29 mouse cellular contexts compared by ENCODE assay signal in the genomic region with DNA sequence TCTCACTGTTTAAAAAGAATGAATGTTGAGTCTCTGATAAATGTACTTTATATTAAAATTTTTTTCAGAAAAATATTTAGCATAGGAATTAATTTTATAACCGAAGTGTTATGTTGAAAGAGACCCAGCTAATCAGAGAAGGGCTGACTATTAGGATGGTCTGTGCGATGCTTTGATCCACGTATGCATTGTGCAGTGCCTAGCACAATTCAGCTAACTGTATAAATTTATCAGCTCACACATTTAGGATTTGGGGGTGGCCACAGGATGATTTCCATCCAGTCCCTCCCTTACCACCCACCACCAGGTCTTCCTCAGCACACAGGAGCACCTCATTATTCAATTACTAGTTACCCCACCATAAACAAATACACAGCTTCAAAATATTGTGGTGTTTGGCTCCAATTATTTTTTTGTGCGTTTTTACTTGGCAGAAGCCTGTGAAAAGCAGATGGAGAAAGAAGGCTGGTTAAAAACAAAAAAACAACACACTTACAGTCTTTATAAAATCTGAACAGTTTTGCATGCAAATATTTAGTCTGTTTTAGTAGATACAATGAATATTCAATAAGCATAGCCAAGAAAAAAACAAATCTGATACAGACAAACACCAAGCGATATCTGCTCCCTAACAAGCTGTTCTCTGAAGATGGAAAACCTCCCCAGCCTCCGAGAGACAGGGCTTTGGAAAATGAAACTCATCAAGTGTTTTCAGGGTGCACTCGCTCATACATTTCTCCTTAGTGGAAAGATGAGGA.
DNase-seq lines count a peak whose midpoint lies in the region; ATAC-seq and TF ChIP-seq lines count a peak whose summit lies in the region.
"Had no signal": no experiment of that assay in that cellular context is flagged by ENCODE, and none has a peak within 500 bp of the region (broad histone marks: within the 10 kb centered on the region; RNA-seq: fewer than 3 reads in every experiment).

No protein-coding gene starts in this region.

- ATAC-seq in forebrain, embryonic 14.5 days: peak; percentile 62; the same call in 1 of the 2 replicates
- ATAC-seq in forebrain, postnatal 0 days: peak; percentile 77
- ATAC-seq: hindbrain, embryonic 16.5 days; inflammation-experienced regulatory T-cells, adult 6 months; intestine, embryonic 16.5 days; Patski had no signal

- no peak overlapping the region for H3K27ac ChIP-seq in forebrain, embryonic 14.5 days (ENCODE audit: low read depth, low read length)
- H3K27ac ChIP-seq in forebrain, embryonic 10.5 days: no peak overlapping the region
- H3K27ac ChIP-seq in forebrain, postnatal 0 days (ENCODE audit: low read depth, low read length): no peak overlapping the region
- H3K27ac ChIP-seq: embryonic facial prominence, embryonic 10.5 days; embryonic facial prominence, embryonic 13.5 days; gastrocnemius, adult 2 months; hindbrain, embryonic 12.5 days had no signal

- peak; percentile 69 for DNase-seq in forebrain, embryonic 14.5 days (ENCODE audit: low spot score)
- DNase-seq in forebrain, embryonic 10.5 days (ENCODE audit: extremely low spot score, low spot score): no peak
- DNase-seq in layer of hippocampus, adult 11-12 months (ENCODE audit: low spot score): peak; percentile 3
- no peak for DNase-seq in layer of hippocampus, adult 9-11 months
- peak; percentile 63 for DNase-seq in brain, embryonic 14.5 days (ENCODE audit: low read depth)
- DNase-seq in forebrain, postnatal 0 days: peak; percentile 53
- no peak for DNase-seq in embryo, embryonic 9.5 days (ENCODE audit: extremely low spot score)
- no peak for DNase-seq in kidney, postnatal 25 days
- DNase-seq: adrenal gland, postnatal 10 days; B cell, adult 2 months; cerebellum, adult 11 months; cerebellum, adult 2 months; cerebellum, adult 9-11 months; cerebellum, postnatal 25 days; gastrocnemius, adult 2 months; gastrocnemius, postnatal 14 days; heart, adult 11 months; kidney, adult 18-20 months had no signal

- no peak for TF ChIP-seq CTCF in brain, embryonic 14.5 days (IDR thresholded peaks at IDR 0.05; ENCODE audit: borderline replicate concordance, extremely low read depth, insufficient read depth, insufficient read length)
- TF ChIP-seq CTCF in forebrain, postnatal 0 days (IDR thresholded peaks at IDR 0.05; ENCODE audit: low read depth): no peak

- no peaks in the 10 kb centered on the region for H3K27me3 ChIP-seq in forebrain, embryonic 14.5 days (replicated peaks; ENCODE audit: control insufficient read depth, insufficient read depth, low read length)
- H3K27me3 ChIP-seq in forebrain, embryonic 10.5 days (ENCODE audit: poor library complexity, severe bottlenecking): no peaks in the 10 kb centered on the region
- peaks cover 4% of the 10 kb centered on the region; the same call in 1 of the 2 replicates for H3K27me3 ChIP-seq in forebrain, postnatal 0 days (ENCODE audit: insufficient read depth, low read length)
- H3K27me3 ChIP-seq: CH12.LX; embryonic facial prominence, embryonic 13.5 days; hindbrain, embryonic 12.5 days; Patski had no signal

- no peaks in the 10 kb centered on the region for H3K9me3 ChIP-seq in forebrain, embryonic 14.5 days (replicated peaks; ENCODE audit: control insufficient read depth, low read length)
- H3K9me3 ChIP-seq in forebrain, embryonic 10.5 days: no peaks in the 10 kb centered on the region
- no peaks in the 10 kb centered on the region for H3K9me3 ChIP-seq in forebrain, postnatal 0 days (ENCODE audit: low read length)
- H3K9me3 ChIP-seq: embryonic facial prominence, embryonic 10.5 days; embryonic facial prominence, embryonic 13.5 days; hindbrain, embryonic 12.5 days had no signal

- WGBS in forebrain, embryonic 14.5 days: 77% methylated on average over 7 of the region's 7 CpGs
- 89% methylated on average over 7 of the region's 7 CpGs for WGBS in forebrain, embryonic 10.5 days
- 44% methylated on average over 7 of the region's 7 CpGs for WGBS in forebrain, postnatal 0 days

- H3K36me3 ChIP-seq in forebrain, embryonic 14.5 days (ENCODE audit: control insufficient read depth, insufficient read depth, low read length): no peaks in the 10 kb centered on the region
- H3K36me3 ChIP-seq in forebrain, embryonic 10.5 days (replicated peaks): no peaks in the 10 kb centered on the region
- no peaks in the 10 kb centered on the region for H3K36me3 ChIP-seq in forebrain, postnatal 0 days (ENCODE audit: insufficient read depth)
- H3K36me3 ChIP-seq: embryonic facial prominence, embryonic 10.5 days; embryonic facial prominence, embryonic 13.5 days; G1E; hindbrain, embryonic 12.5 days had no signal

- H3K9ac ChIP-seq in forebrain, embryonic 14.5 days (ENCODE audit: low read length): no peak overlapping the region
- H3K9ac ChIP-seq in forebrain, postnatal 0 days: no peak overlapping the region
- H3K9ac ChIP-seq: embryonic facial prominence, embryonic 13.5 days; hindbrain, embryonic 12.5 days had no signal

- TF ChIP-seq POLR2A in brain, embryonic 14.5 days (IDR thresholded peaks at IDR 0.05; ENCODE audit: borderline replicate concordance, extremely low read depth, insufficient read depth, insufficient read length, poor library complexity, severe bottlenecking): no peak

- H3K4me3 ChIP-seq in forebrain, embryonic 14.5 days (ENCODE audit: low read depth, low read length): no peak overlapping the region
- no peak overlapping the region for H3K4me3 ChIP-seq in forebrain, embryonic 10.5 days
- H3K4me3 ChIP-seq in forebrain, postnatal 0 days (ENCODE audit: low read depth, low read length): no peak overlapping the region
- H3K4me3 ChIP-seq: embryonic facial prominence, embryonic 10.5 days; embryonic facial prominence, embryonic 13.5 days; erythroblast, embryonic 14.5 days; gastrocnemius, adult 2 months; hindbrain, embryonic 12.5 days had no signal

- no peaks in the 10 kb centered on the region for H3K4me1 ChIP-seq in forebrain, embryonic 14.5 days (ENCODE audit: control insufficient read depth, insufficient read depth, low read length)
- H3K4me1 ChIP-seq in forebrain, embryonic 10.5 days: no peaks in the 10 kb centered on the region
- no peaks in the 10 kb centered on the region for H3K4me1 ChIP-seq in forebrain, postnatal 0 days (ENCODE audit: insufficient read depth)
- H3K4me1 ChIP-seq: embryonic facial prominence, embryonic 10.5 days; embryonic facial prominence, embryonic 13.5 days; hindbrain, embryonic 12.5 days had no signal

- no peak overlapping the region for H3K4me2 ChIP-seq in forebrain, embryonic 14.5 days (ENCODE audit: low read length)
- H3K4me2 ChIP-seq in forebrain, postnatal 0 days (ENCODE audit: low read depth): no peak overlapping the region
- H3K4me2 ChIP-seq: embryonic facial prominence, embryonic 13.5 days; heart, embryonic 11.5 days; hindbrain, embryonic 12.5 days had no signal

Comparison
In these comparisons a context has a peak if more than half of its experiments do, and no peak if none do; other contexts are left out.
1. DNase-seq: peak in forebrain, embryonic 14.5 days (single experiment), layer of hippocampus, adult 11-12 months (single experiment), brain, embryonic 14.5 days (single experiment) and forebrain, postnatal 0 days (single experiment); none in forebrain, embryonic 10.5 days (single experiment), layer of hippocampus, adult 9-11 months (single experiment), embryo, embryonic 9.5 days (single experiment) and kidney, postnatal 25 days (0 of 2).